Mouse (Mus musculus) 3134 (cell line): ENCODE results near the gene Depdc1b.

ENCODE experiments used
- DNase-seq: peaks from one replicate; pipeline ENCODE4 v3.0.0-alpha.2; 2011; ENCODE audit warnings: low spot score; ENCODE audit not compliant: insufficient read length; ENCODE audit errors: extremely low read depth

The Depdc1b gene

DNA sequence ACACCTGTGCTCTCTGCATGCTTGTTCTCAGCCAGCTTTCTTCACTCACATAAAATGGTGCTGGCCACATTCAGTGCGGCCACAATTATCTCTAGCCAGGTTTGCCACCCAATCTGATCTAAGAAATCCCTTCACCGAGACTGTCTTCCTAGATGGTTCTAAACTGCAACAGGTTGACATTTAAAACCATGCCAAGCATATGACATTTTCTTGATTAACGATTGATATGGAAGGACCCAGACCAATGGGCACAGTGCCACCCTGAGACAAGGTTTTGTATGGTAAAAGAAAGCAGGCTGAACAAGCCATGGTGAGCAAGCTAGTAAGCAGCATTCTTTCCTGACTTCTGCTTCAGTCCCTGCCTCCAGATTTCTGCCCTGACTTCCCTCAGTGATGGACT is 115.6 kb downstream of the Depdc1b start:
- no peak for DNase-seq

DNA sequence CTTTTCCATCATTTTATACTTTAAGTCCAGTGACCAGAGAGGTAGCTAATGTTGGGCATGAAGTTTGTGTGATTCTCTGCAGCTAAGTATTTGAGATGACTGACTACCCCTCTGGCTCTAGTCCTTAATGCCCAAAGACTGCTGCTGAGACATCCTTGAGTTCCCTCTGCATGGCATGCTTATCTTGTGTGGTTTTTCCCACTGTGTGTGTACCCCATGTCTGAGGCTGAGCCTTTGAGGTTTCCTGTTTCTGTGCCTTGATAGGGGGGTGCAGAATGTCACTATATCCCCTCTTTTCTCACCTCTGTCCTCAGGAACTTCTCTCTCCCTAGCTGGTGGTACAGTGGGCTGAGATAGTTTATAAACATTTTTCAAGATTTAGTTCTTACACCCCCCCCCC is 119.6 kb downstream of the Depdc1b start:
- DNase-seq, result no peak

DNA sequence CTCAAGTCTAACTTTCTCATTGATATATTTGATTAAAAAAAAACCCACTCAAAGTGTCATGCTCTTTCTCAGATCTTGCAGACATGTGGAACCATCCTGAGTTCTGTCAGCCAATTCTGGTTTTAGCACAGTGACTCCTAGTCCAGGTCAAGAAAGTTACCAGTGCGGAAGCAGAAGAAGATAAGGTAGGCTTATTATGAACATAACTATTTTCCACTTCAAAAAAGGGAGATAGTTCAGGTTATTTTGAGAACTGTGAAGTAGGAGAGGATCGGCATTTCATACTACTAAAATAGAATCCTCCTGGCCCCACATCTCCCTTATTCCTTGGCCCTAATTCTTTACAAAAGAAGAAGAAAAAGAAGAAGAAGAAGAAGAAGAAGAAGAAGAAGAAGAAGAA is 121.3 kb downstream of the Depdc1b start:
- DNase-seq, result no peak

DNA sequence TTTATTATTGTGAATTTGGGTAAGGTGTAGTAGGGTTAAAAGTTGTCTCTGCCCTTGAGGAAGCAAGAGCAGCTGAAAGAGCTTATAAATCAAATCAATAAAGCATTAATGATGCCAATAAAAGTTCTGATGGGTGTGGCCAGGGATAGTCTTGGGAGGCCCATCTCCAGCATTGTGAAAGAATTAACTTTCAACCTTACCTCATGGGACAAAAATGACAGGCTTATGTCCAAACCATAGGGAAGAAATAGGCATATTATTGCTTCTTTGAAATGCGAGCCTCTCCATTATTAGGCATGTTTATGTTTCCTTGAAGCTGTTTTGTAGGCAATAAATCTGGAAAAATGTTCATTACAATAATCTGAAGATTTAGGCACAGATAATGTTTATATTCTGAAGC is 122.9 kb downstream of the Depdc1b start:
- no peak for DNase-seq

DNA sequence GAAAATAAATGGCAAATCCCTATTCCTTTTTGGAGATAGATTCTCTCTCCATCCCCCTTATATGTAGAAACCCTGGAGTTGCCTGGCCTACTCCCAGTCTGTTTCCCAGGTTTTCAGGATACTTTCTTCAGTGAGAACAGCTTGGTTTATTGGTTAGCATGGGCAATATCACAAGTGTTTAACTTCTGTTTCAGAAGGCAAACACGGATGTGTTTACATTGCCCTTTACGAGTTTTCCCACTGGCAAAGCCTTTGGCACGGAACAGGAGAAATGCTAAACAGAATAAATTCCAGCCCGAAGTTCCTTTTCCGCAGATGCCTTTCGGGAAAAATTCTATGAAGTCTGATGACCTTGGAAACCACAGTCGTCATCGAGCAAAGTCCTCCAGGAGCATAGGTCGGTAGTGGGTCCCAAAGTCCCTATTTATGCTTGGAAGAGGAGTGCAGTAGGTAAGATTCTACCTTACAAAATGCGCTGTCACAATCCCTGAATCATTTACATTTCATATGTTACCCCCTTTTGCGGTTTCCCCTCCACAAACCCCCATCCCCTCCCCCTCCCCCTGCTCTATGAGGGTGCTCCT is 132.3 kb downstream of the Depdc1b start:
- no peak for DNase-seq

DNA sequence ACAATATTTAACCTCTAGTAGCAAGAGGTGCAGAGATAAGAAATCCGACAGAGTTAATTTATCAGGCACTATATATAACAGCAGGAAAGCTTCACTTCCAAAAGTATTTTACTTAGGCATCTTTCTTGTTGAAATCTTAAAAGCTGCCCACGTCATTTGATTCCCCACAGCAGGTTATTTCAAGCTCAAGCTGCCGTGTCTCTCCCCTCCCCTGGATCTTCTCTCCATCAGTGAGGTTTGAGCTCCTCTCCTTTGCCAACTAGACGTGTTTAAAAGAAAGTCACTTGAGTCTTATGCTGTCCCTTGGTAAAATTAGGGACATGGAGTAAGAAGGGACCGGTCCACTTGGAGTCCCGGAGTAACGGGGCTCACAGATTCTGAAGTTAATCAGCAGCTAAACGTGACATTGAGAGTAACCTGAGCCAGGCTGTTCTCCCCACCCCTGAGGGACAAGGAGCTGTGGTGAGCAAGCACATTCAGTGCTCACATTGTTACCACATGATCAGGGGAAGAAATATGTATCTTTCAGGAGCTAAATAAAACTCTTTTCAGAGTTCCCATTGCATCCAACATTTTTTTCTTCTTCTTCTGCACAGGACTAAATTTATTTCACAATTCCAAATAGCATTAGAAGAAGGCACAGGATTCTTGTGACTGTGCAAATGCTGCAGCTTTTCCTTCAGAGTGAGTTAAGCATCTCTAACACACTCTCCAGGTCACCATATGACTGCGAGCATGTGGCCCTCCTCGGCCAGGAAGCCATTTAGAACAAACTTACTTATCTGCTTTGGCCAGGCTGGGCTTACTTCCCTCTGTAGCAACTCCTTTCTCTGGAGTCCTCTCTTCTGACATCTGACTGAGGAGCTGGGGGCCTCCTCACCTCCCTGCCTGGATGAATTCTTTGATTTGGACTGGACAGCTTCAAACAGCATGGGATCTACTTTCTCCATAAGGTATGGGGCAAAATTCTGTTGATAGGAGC is 133.3 kb downstream of the Depdc1b start, which contains the start of gene Pde4d:
Gene Pde4d (plus strand): TSS at position 833 of the 982 bp plus-strand sequence.
- DNase-seq, result no peak

DNA sequence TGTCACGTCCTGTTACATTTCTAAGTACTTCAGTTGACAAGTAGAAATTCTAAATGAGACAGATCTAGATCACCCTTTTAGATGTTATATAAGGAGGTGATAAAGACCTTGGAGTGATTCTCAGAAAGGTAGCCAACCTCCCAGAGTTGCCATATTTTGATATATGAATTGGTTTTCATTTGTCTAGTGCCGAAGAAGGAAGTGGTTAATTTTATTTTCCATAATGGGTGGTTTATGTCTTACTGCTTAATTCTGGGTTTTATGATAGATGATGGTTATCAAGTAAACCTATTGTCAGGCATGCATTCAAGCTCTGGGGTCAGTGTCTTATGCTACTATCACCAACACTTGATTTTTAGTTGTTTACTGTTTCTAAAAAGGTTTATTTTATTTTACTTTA is 135.0 kb downstream of the Depdc1b start:
- DNase-seq, result no peak

DNA sequence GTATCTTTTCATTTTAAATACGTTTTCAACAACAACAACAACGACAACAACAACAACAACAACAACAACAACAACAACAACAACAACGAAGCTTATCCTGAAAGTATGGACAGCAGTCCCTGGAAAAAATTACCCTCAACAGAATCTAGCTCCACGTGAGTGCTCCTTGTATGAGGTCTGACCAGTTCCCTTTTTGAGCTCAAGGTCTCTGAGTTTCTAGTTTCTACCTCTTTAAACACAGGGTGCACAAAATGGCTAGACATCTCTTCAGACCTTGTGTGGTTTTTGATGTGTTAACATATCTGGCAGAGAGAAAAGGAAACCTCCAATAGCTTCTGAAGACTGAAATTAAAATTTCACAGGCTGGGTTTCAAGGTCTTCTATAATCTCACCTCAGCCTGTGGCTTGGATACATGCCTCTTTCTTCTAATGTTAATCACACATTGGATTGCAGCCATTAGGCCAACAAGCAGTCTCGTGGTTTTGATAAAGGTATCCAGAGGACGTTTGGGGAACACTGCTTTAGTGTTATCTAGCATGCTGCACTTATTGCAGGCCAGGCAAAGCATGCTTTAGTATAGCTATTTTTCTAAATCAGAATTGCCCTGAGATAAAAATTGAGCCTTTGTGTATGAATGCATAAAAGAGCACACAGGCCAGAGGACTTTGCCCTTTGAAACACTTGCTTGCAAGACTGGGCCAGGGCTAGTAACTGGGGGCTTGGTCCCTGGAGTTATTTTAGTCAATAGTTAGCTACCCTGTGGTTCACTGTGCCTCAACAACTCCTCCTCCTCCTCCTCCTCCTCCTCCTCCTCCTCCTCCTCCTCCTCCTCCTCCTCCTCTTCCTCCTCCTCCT is 137.2 kb downstream of the Depdc1b start:
- DNase-seq, result no peak
